Mouse (Mus musculus) hindbrain, embryonic 16.5 days (tissue): ENCODE results near the gene Sdccag8. TPM values are rescaled to one million over a fixed set of nuclear protein-coding genes. Genes with fewer than 3 reads are reported as not detected.

Experiments used
- ATAC-seq: fragments of 200-750 bp; cut with Nextera tagmentation; 2 replicates; pipeline ENCODE4 v1.8.0; 2017; ENCODE audit warnings: moderate TSS enrichment, moderate library complexity
- H3K27ac ChIP-seq: fragments of 300-500 bp; sonication (generic); 2 replicates; pipeline ENCODE4 v1.5.1; 2014; ENCODE audit warnings: low read depth, mild to moderate bottlenecking, control low read depth, low read length, moderate library complexity
- H3K27me3 ChIP-seq: fragments of 300-500 bp; sonication (generic); replicated peaks from 2 replicates; pipeline ENCODE4 v1.6.1; 2014; ENCODE audit warnings: low read length; ENCODE audit not compliant: control insufficient read depth, insufficient read depth
- H3K36me3 ChIP-seq: fragments of 300-500 bp; sonication (generic); 2 replicates; pipeline ENCODE4 v1.6.1; 2014; ENCODE audit warnings: mild to moderate bottlenecking, low read length, moderate library complexity, mixed read lengths; ENCODE audit not compliant: control insufficient read depth, insufficient read depth
- H3K4me1 ChIP-seq: fragments of 300-500 bp; sonication (generic); 2 replicates; pipeline ENCODE4 v1.6.1; 2014; ENCODE audit warnings: low read depth, low read length; ENCODE audit not compliant: control insufficient read depth, insufficient read depth
- H3K4me2 ChIP-seq: fragments of 300-500 bp; sonication (generic); 2 replicates; pipeline ENCODE4 v1.6.1; 2014; ENCODE audit warnings: mild to moderate bottlenecking, low read length, control low read depth, moderate library complexity
- H3K4me3 ChIP-seq: fragments of 300-500 bp; sonication (generic); 2 replicates; pipeline ENCODE4 v1.5.1; 2014; ENCODE audit warnings: mild to moderate bottlenecking, low read length, control low read depth, moderate library complexity
- H3K9ac ChIP-seq: fragments of 300-500 bp; sonication (generic); 2 replicates; pipeline ENCODE4 v1.6.1; 2014; ENCODE audit warnings: low read depth, mild to moderate bottlenecking, control low read depth, low read length, moderate library complexity
- H3K9me3 ChIP-seq: fragments of 300-500 bp; sonication (generic); 2 replicates; pipeline ENCODE4 v1.6.1; 2014; ENCODE audit warnings: mild to moderate bottlenecking, low read length, moderate library complexity; ENCODE audit not compliant: control insufficient read depth
- WGBS: fragments of 180-500 bp; shearing (Covaris S2); extraction: QIAGEN DNeasy Blood & Tissue Kit; methylation state at CpG from one replicate; pipeline ENCODE4 v1.1.7; 2014; 5-methylcytosine and 5-hydroxymethylcytosine counted together
- polyA plus RNA-seq: library from polyadenylated mRNA; unstranded; fragments of >200 nt; fragmentation: Nextera tagmentation; extraction: Ambion mirVana; gene quantifications from 2 replicates; pipeline ENCODE4 v1.2.1, GENCODE M21; 2015

Sdccag8 gene
- polyA plus RNA-seq, 1 experiment from 2014 or later, result 25.8 TPM

- H3K27ac ChIP-seq, result no peak overlapping the region
- no peaks in the 10 kb centered on the region for H3K36me3 ChIP-seq
- H3K9me3 ChIP-seq, result no peaks in the 10 kb centered on the region
- no peaks in the 10 kb centered on the region; the same call in 1 of the 2 replicates for H3K4me1 ChIP-seq
- H3K4me2 ChIP-seq, result no peak overlapping the region
- H3K4me3 ChIP-seq, result no peak overlapping the region
- no peak for ATAC-seq
- H3K9ac ChIP-seq, result no peak overlapping the region
- H3K27me3 ChIP-seq, result no peaks in the 10 kb centered on the region
Measured at GRCm38 (mm10) chr1:176979235-176979634, 164.8 kb downstream of the Sdccag8 start.

- H3K9ac ChIP-seq, result no peak overlapping the region
- 85% methylated on average over 5 of the region's 5 CpGs for WGBS
- H3K36me3 ChIP-seq, result no peaks in the 10 kb centered on the region
- H3K27me3 ChIP-seq, result no peaks in the 10 kb centered on the region
- H3K4me2 ChIP-seq, result no peak overlapping the region
- no peaks in the 10 kb centered on the region; the same call in 1 of the 2 replicates for H3K4me1 ChIP-seq
- no peak overlapping the region for H3K4me3 ChIP-seq
- no peak for ATAC-seq
- H3K9me3 ChIP-seq, result no peaks in the 10 kb centered on the region
- H3K27ac ChIP-seq, result no peak overlapping the region
Measured at GRCm38 (mm10) chr1:176980140-176980539, 165.7 kb downstream of the Sdccag8 start.

- no peak overlapping the region for H3K4me2 ChIP-seq
- H3K4me1 ChIP-seq, result no peaks in the 10 kb centered on the region; the same call in 1 of the 2 replicates
- no peak overlapping the region for H3K27ac ChIP-seq
- H3K9me3 ChIP-seq, result no peaks in the 10 kb centered on the region
- H3K4me3 ChIP-seq, result no peak overlapping the region
- no peak for ATAC-seq
- H3K9ac ChIP-seq, result no peak overlapping the region
- H3K36me3 ChIP-seq, result no peaks in the 10 kb centered on the region
- 84% methylated on average over 10 of the region's 10 CpGs for WGBS
- no peaks in the 10 kb centered on the region for H3K27me3 ChIP-seq
Measured at GRCm38 (mm10) chr1:176980801-176981400, 166.4 kb downstream of the Sdccag8 start.

GRCm38 (mm10) chr1:176981511-176981910 lies 167.1 kb downstream of the Sdccag8 start:
- WGBS, result 92% methylated on average over 2 of the region's 2 CpGs
- peaks cover 2% of the 10 kb centered on the region; the same call in 1 of the 2 replicates for H3K4me1 ChIP-seq
- H3K27me3 ChIP-seq, result no peaks in the 10 kb centered on the region
- H3K4me3 ChIP-seq, result no peak overlapping the region
- H3K27ac ChIP-seq, result no peak overlapping the region
- no peak overlapping the region for H3K4me2 ChIP-seq
- no peak for ATAC-seq
- H3K9me3 ChIP-seq, result no peaks in the 10 kb centered on the region
- H3K36me3 ChIP-seq, result no peaks in the 10 kb centered on the region
- no peak overlapping the region for H3K9ac ChIP-seq

GRCm38 (mm10) chr1:176982671-176983070 lies 168.2 kb downstream of the Sdccag8 start:
- Histone ChIP-seq H3K9me3 (no peaks in the 10 kb centered on the region), H3K27ac (no peak overlapping the region), H3K36me3 (no peaks in the 10 kb centered on the region), H3K4me1 (peaks cover 9% of the 10 kb centered on the region), H3K4me2 (no peak overlapping the region), H3K4me3 (no peak overlapping the region), H3K9ac (no peak overlapping the region), H3K27me3 (no peaks in the 10 kb centered on the region)
- 87% methylated on average over 8 of the region's 8 CpGs for WGBS
- ATAC-seq, result no peak

GRCm38 (mm10) chr1:176985691-176986090 lies 171.2 kb downstream of the Sdccag8 start:
- Histone ChIP-seq H3K4me3 (no peak overlapping the region), H3K36me3 (no peaks in the 10 kb centered on the region), H3K27me3 (no peaks in the 10 kb centered on the region), H3K9me3 (no peaks in the 10 kb centered on the region), H3K9ac (no peak overlapping the region), H3K4me1 (peaks cover 11% of the 10 kb centered on the region), H3K4me2 (no peak overlapping the region), H3K27ac (no peak overlapping the region)
- 48% methylated on average over 6 of the region's 6 CpGs for WGBS
- ATAC-seq, result no peak; the same call in 1 of the 2 replicates

- Histone ChIP-seq H3K9ac (no peak overlapping the region), H3K4me3 (no peak overlapping the region), H3K4me1 (peaks cover 11% of the 10 kb centered on the region), H3K9me3 (no peaks in the 10 kb centered on the region), H3K27me3 (no peaks in the 10 kb centered on the region), H3K36me3 (no peaks in the 10 kb centered on the region), H3K4me2 (no peak overlapping the region), H3K27ac (no peak overlapping the region)
- no peak for ATAC-seq
- WGBS, result 40% methylated on average over 6 of the region's 6 CpGs
Measured at GRCm38 (mm10) chr1:176986275-176986674, 171.8 kb downstream of the Sdccag8 start.

GRCm38 (mm10) chr1:176986990-176987740 lies 172.7 kb downstream of the Sdccag8 start:
- H3K4me2 ChIP-seq, result no peak overlapping the region
- no peaks in the 10 kb centered on the region for H3K27me3 ChIP-seq
- H3K9ac ChIP-seq, result no peak overlapping the region
- no peak overlapping the region for H3K4me3 ChIP-seq
- 51% methylated on average over 6 of the region's 6 CpGs for WGBS
- no peaks in the 10 kb centered on the region for H3K36me3 ChIP-seq
- no peak overlapping the region for H3K27ac ChIP-seq
- H3K4me1 ChIP-seq, result peaks cover 11% of the 10 kb centered on the region
- ATAC-seq, result peak; percentile 31; the same call in 1 of the 2 replicates
- H3K9me3 ChIP-seq, result no peaks in the 10 kb centered on the region

GRCm38 (mm10) chr1:176991473-176991872 lies 177.0 kb downstream of the Sdccag8 start:
- Histone ChIP-seq H3K4me1 (peaks cover 30% of the 10 kb centered on the region), H3K9ac (no peak overlapping the region), H3K36me3 (no peaks in the 10 kb centered on the region), H3K27ac (no peak overlapping the region), H3K4me3 (no peak overlapping the region), H3K9me3 (no peaks in the 10 kb centered on the region), H3K27me3 (no peaks in the 10 kb centered on the region), H3K4me2 (no peak overlapping the region)
- ATAC-seq, result no peak
- 95% methylated on average over 4 of the region's 4 CpGs for WGBS
